Mouse (Mus musculus) lung, adult 10 weeks (tissue): ENCODE data around the gene Krt86. TPM values are rescaled to one million over a fixed set of nuclear protein-coding genes. Genes with fewer than 3 reads are reported as not detected.

Experiments
- polyA plus RNA-seq: library from polyadenylated mRNA; stranded (reverse); fragments of 350-450 nt; fragmentation: Illumina TruSeq; extraction: RNeasy Lipid Tissue Mini Kit (QIAGEN cat#74804); gene quantifications from one replicate; pipeline ENCODE4 v1.2.3, GENCODE M21; 2014; ENCODE audit warnings: low read depth, low replicate concordance; ENCODE audit not compliant: insufficient read depth

Gene Krt86
- not detected for polyA plus RNA-seq

DNA sequence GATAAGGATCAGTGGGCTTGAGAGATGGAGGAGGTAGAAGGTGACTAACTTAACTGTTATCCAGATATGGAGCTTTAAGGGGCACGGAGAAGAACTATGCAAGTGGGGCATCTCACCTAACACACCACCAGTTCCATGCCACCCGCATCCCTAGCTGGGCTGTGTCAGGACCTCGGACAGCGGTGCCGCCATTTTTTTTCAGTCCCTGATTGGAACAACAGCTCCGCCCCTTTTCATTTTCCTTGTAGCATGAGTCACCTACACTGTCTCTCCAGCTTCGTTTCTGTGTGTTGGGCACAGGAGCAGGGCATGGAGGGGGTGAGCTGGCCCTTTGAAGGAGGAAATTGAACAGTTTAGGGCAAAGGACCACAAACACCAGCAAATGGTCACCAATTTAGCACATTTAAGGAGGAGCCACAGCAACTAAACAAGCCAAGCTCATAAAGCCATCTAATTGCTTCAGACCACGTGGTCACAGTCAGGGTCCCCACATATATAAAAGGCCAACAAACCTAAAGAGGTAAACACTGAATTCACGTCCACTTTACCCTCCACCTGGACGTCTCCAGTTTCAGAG is at the start of gene Krt86:
Krt86 (plus strand) TSS at position 527 of the 577 bp plus-strand sequence.

DNA sequence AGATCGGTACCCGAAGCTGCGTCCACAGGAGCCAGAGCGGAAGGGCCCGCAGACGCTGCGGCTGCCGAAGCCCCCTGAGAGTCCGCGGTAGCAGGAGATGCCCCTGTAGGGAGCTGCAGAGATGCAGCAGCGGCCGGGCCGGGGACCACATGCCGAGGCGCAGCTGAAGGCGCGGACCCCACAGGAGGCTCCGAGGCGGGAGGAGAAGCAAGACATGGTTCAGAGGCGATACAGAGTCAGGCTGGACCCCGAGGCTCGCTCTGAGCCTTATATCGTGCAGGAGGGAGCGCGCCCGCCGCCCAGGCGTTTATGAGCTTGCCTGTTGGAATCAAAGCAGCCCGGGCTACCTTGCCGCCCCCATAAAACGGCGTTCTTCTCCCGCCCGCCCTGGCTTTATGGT is 34.7 kb upstream of the Krt86 start, which contains the start of gene Krt87:
Krt87 (minus strand) TSS at position 250 of the 400 bp plus-strand sequence.

DNA sequence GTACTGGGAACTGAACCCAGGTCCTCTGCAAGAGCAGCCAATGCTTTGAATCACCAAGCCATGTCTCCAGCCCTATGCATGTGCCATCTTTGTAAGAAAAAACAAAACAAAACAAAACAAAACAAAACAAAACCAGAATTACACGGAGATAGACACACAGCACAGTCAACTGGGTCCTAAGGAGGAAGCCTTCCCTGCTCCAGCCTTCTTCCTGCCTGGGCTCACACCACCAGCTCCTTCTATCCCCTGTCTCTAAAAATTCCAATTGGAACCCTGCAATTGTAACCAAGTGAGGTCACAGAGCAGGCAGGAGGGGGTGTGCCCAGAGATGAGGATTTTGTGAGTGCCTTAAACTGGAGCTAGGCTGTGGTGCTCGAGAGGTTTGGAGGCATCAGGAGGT is 25.8 kb upstream of the Krt86 start, which contains the start of gene Krt88:
Krt88 (plus strand) TSS at position 301 of the 400 bp plus-strand sequence.

DNA sequence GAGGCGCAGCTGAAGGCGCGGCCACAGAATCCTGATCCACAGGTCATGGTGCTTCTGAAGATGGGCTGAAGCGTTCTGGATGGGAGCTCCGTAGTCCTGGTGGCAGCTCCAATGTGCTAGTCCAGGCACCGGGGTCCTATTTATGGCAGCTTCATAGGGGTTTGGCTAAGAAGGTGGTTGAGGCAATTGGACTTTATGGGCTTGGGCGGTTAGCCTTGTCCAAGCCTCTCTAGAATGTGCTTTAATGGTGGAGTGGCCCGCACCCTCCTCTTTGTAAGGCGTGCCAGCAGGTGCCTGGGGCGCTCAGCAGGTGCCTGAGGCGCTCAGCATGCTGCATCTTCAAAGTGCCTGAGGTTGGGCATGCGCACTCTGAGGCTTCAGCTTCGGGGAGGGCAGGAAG is 9.6 kb upstream of the Krt86 start, which contains the start of gene Krt81:
Krt81 (minus strand) TSS at position 101 of the 400 bp plus-strand sequence.

DNA sequence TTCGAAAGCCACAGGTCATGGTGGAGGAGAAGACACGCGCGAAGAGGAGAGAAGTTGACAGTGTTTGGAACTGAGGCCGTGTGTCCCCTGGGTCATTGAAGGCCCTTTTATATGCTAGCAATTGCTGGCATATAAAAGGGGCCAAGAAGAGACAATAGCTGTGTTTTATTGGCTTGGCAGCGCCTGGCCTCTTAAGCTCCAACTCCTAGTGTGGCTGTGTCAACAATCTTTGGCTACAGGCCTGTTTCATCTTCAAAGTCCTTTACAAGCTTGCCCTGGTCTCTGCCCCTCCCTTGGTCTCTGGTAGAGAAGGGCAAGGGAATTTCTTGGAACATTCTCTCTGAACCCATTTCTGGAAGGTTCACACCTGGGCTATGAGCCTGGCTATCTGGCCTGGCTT is 18.2 kb downstream of the Krt86 start, which contains the start of gene Krt83:
Krt83 (minus strand) TSS at position 82 of the 400 bp plus-strand sequence.

DNA sequence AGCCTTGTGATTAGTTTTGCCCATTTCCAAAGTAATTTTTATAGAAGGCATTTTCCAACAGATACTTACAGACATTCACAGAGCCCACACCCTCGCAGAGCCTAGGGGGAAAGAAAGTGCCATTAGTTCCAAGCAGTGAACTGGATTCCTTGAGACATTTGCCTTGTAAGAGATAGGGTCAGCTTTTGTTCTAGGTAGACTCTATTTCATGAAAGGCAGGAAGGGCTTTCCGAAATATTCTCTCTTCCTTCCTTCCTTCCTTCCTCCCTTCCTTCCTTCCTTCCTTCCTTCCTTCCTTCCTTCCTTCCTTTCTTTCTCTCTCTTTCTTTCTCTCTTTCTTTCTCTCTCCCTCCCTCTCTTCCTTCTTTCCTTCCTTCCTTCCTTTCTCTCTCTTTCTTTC is 43.9 kb downstream of the Krt86 start, which contains the start of gene Gm49425:
Gm49425 (minus strand) TSS at position 101 of the 400 bp plus-strand sequence.

Other genes with a start within 250 kb of the Krt86 start
- 14.4 TPM for gene Grasp, start 249.3 kb upstream of the Krt86 start, polyA plus RNA-seq
- 51.8 TPM for gene Nr4a1, start 219.2 kb upstream of the Krt86 start, polyA plus RNA-seq
- 32.3 TPM for gene Atg101, start 189.2 kb upstream of the Krt86 start, polyA plus RNA-seq
- gene 6030408B16Rik, start 180.3 kb upstream of the Krt86 start, polyA plus RNA-seq, result 16.6 TPM
- gene Krt80, start 103.3 kb upstream of the Krt86 start, polyA plus RNA-seq, result 65.9 TPM
- gene Krt7, start 62.4 kb upstream of the Krt86 start, polyA plus RNA-seq, result 168 TPM
- gene Krt87, start 34.7 kb upstream of the Krt86 start, polyA plus RNA-seq, result 0.25 TPM
- gene Krt88, start 25.7 kb upstream of the Krt86 start, polyA plus RNA-seq, result not detected
- gene Krt81, start 9.7 kb upstream of the Krt86 start, polyA plus RNA-seq, result not detected
- gene Krt83, start 18.0 kb downstream of the Krt86 start, polyA plus RNA-seq, result not detected
- not detected for gene Gm49425, start 43.8 kb downstream of the Krt86 start, polyA plus RNA-seq
- gene Krt84, start 59.3 kb downstream of the Krt86 start, polyA plus RNA-seq, result not detected
- not detected for gene Krt82, start 77.2 kb downstream of the Krt86 start, polyA plus RNA-seq
- not detected for gene Krt90, start 89.5 kb downstream of the Krt86 start, polyA plus RNA-seq
- not detected for gene Krt75, start 100.4 kb downstream of the Krt86 start, polyA plus RNA-seq
- not detected for gene Gm5414, start 154.7 kb downstream of the Krt86 start, polyA plus RNA-seq
- gene Gm5478, start 173.9 kb downstream of the Krt86 start, polyA plus RNA-seq, result not detected
- not detected for gene Krt6b, start 206.8 kb downstream of the Krt86 start, polyA plus RNA-seq
- not detected for gene Krt6a, start 220.8 kb downstream of the Krt86 start, polyA plus RNA-seq
- 0.23 TPM for gene Krt5, start 239.4 kb downstream of the Krt86 start, polyA plus RNA-seq